Mouse (Mus musculus) thymus, postnatal 14 days (tissue): ENCODE measurements around the gene Slc4a4.
"Not testable (repeated sequence)": the region's sequence is repeated elsewhere in the genome, so short reads cannot be mapped to it uniquely, and the experiment has no call there.

Experiments
- DNase-seq: peaks from one replicate; pipeline ENCODE4 v3.0.0; 2021

Slc4a4 gene

DNA sequence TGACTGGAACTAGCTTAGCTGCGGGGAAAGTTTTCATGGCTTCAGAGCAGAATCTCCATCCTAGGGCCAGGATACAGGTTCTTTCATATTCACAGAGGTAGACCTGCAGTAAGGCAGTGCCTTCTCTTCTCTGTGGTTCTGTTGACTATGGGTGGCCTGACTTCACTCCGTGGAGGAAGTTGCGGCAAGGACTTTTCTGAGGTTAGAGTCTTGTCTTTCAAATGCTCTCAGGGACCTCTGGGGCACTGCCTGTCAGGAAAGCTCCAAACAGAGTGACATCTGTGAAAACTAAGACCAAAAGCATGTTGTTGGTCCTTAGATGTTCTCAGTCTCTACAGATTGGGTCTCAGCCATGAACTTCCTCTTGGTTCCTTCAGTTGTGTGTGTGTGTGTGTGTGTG lies 203.5 kb downstream of the Slc4a4 start:
- peak; percentile 12 for DNase-seq

DNA sequence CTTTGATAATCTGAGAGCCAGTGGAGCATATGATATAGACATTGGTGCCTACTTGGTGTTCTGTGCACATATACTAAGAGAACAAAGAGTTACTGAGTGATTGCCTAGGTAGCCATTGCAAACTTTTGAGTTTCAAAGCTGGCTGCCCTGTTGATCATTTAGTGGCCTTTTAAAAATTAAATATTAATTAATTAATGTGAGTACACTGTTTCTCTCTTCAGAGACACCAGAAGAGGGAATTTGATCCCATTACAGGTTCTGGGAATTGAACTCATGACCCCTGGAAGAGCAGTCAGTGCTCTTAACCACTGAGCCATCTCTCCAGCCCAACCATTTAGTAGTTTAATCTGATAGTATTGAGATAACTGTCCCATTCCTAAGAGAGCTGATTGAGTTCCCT lies 209.8 kb downstream of the Slc4a4 start:
- DNase-seq, result no peak

DNA sequence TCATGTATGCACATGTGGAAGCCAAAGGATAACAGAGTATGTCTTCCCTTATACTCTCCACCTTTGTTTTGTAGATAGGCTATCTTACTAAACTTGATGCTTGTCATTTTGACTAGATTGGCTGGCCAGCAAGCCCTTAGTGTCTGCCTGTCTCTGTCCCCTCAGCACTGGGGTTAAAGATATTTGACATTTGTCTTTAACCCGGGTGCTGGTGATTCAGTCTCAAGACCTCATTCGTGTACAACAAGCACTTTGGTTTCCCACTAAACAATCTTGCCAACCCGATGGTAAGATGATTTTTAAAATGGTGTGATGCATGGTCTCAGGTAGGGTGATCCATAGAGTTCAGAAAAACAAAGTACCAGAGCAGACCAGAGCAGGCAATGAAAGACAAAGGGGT lies 210.7 kb downstream of the Slc4a4 start:
- DNase-seq, result no peak

- no peak for DNase-seq
Measured at GRCm38 (mm10) chr5:89098121-89098520, 211.5 kb downstream of the Slc4a4 start.

- DNase-seq, result no peak
Measured at GRCm38 (mm10) chr5:89099886-89100285, 213.3 kb downstream of the Slc4a4 start.

- DNase-seq, result no peak
Measured at GRCm38 (mm10) chr5:89102560-89102959, 215.9 kb downstream of the Slc4a4 start.

- DNase-seq, result no peak
Measured at GRCm38 (mm10) chr5:89105346-89105745, 218.7 kb downstream of the Slc4a4 start.

- DNase-seq, result no peak
Measured at GRCm38 (mm10) chr5:89106217-89106616, 219.6 kb downstream of the Slc4a4 start.

DNA sequence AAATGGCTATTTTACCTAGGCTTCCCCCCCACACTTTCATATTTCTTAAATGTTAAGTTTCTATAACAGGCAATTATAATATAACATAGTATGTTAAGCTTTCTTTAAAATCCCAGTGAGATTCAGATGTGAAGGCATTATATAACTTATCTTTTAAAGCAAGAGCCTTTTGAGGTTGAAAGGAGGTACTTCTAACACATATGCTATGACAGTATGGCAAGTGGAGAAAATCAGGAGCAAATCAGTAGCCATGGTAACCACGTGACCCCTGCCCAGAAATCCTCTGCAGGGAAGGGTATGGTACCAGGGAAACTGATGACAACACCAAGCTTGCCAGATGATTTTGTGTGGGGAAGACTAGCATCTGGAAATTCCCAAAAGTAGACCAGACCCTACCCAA lies 222.2 kb downstream of the Slc4a4 start:
- no peak for DNase-seq

- no peak for DNase-seq
Measured at GRCm38 (mm10) chr5:89109832-89110231, 223.2 kb downstream of the Slc4a4 start.

GRCm38 (mm10) chr5:89111987-89112386 lies 225.4 kb downstream of the Slc4a4 start:
- DNase-seq, result not testable (repeated sequence)

GRCm38 (mm10) chr5:89120881-89121280 lies 234.3 kb downstream of the Slc4a4 start:
- DNase-seq, result no peak

GRCm38 (mm10) chr5:89123270-89123903 lies 236.8 kb downstream of the Slc4a4 start:
- DNase-seq, result no peak

GRCm38 (mm10) chr5:89128210-89128609 lies 241.6 kb downstream of the Slc4a4 start:
- no peak for DNase-seq

- DNase-seq, result no peak
Measured at GRCm38 (mm10) chr5:89135776-89136175, 249.2 kb downstream of the Slc4a4 start.

DNA sequence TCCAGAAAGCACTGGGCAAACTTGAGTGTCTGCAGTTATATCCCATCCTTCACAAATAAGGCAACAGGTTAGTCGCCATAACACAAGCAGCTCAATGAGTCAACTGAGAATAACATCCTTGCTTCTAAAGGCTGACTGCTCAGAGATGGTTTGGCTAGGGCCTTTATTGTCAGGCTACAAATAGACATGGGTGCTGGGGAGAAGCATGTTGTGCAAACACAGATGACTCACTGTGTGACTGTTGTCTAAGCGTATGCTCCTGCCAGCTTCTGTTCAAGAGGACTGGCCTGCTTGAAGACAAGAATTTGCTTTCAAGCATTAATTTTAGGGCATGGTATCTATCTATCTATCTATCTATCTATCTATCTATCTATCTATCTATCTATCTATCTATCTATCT lies 253.5 kb downstream of the Slc4a4 start:
- no peak for DNase-seq

DNA sequence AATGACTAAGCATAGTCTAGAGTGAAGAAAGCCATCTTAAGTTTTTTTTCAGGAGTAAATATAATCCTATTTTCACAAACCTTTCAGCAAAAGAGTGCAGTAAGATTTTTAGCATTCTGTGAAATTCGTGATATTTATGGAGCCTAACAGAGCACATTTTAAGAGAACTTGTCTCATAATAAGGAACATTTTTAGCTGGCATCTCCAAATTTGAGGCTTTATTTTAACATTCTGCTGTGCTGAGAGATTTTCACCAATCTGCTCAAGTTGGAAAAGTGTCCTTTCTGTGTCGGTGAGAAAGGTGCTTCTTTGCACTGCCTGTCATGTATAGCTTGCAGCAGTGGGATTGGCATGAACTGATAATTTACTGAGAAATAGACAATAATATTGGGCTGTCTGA lies 255.1 kb downstream of the Slc4a4 start:
- no peak for DNase-seq

- no peak for DNase-seq
Measured at GRCm38 (mm10) chr5:89146276-89146675, 259.7 kb downstream of the Slc4a4 start.

GRCm38 (mm10) chr5:89147282-89147790 lies 260.7 kb downstream of the Slc4a4 start:
- DNase-seq, result no peak

GRCm38 (mm10) chr5:89149436-89150040 lies 262.9 kb downstream of the Slc4a4 start:
- DNase-seq, result no peak

DNA sequence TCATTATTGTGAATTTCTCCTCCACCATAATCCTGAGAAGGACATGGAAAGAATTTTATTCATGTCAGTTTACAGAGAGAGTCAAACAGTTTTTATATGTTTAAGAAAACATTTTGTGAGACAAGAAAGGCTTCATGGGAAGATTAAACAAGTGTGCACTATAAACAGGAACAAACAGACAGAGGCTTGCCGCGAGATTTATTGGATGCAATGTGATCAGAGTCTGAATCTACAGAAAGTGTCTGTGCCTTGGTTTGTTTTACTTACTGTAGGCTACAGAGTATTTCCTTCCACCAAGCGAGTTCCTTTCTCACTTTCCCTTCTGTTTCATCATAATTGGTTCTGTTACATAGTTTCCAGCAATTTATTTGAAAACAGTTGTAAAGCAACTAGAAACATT lies 264.5 kb downstream of the Slc4a4 start:
- DNase-seq, result no peak

DNA sequence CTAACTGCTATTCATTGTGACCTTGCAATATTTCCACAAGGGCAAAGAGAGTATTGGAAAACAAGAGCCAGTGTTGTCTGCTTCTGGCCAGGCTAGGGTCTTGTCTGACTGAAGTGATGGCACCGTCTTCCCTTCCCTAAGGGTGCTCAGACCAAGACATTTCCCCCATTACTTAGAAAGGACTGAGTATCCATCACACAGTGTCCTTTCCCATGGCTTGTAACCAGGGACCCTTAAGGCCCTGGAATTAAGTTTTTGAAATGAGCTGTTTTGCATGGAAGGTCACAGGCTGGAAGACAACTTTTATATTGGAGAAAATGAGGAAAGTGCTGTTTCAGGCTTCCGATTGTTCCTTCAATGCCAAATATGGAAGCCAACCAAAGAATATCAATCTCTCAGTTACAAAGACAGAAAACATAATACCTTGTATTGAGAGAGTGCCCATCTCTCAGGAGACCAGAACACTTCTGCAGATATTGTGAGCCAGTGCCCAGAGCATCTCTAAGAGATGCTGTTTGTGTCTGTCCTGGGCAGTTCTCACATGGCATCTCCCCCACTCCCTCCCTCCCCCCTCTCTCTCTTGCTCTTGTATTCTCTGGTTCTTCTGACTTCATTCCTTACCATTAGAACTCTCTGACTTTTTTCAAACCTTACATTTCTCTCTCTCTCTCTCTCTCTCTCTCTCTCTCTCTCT lies 284.6 kb downstream of the Slc4a4 start:
- DNase-seq, result no peak

GRCm38 (mm10) chr5:89190063-89190462 lies 303.4 kb downstream of the Slc4a4 start:
- no peak for DNase-seq

DNA sequence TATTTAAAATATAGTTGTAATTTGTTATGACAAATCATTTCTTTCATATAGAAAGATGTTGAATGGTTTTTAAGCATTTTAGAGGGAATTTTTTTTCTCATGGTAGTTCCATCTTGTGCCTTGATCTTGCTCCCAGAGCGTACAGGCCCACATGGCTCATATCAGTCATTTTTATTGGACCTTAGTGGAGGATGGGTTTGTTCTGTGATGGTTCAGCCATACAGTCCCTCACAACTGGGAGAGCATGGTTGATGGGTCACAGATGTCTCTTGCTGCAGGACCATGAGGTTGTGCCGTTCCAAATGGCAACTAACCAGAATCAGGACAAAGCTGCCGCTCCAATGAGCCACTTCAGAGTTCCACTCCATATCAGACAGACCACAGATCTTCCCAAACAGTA lies 308.0 kb downstream of the Slc4a4 start:
- no peak for DNase-seq
